Mouse (Mus musculus): Measurements from ENCODE around the gene Ubqln5.

DNA sequence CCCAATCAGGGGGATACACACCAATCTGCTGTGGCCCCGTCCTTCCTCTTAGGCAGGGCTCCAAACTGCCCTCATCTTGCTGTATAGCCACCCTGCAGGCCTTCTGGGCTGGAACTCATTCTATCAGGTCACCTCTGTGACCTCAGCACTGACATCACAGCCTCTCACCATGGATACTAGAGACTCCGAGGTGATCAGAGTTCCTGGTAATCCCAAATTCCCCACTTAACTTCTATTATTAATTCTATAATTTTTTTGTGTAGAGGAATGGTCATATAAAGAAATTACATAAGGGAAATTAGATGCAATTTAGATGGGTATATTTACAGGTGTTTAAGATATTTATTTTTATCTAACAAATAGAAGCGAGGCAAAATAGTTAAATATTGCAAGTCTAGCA is 13.6 kb upstream of the Ubqln5 start, which contains the start of gene Ubqln3:
- TF ChIP-seq POLR2A (IDR thresholded peaks at IDR 0.05; ENCODE audit: insufficient read depth, low read depth, low read length) = no peak
- TF ChIP-seq CTCF (IDR thresholded peaks at IDR 0.05) = no peak
- TF ChIP-seq EP300 (IDR thresholded peaks at IDR 0.05; ENCODE audit: insufficient read depth, low read depth, low read length) = no peak

Data from heart, adult 2 months (tissue).